Comparison of ENCODE assay signal across 7 mouse cellular contexts in the genomic region with DNA sequence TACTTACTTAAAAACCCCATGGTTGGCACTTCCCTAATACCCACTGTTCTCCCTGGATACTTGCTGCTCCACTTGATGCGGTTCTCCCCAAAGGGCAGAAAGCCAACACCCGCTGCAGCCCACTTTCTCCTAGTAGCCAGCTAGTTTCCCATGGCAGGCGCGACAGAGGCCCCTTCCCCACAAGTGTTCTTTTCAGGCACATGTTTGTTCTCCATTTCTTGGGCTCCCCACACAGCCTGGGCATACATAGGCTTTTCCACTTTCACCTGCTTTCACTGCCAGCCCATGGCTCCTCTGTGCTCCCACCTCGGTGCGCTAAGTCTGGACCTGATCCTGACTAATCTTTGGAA. TPM values are rescaled to one million over a fixed set of nuclear protein-coding genes. Genes with fewer than 3 reads are reported as not detected.
DNase-seq lines count a peak whose midpoint lies in the region; ATAC-seq lines count a peak whose summit lies in the region.

No protein-coding gene starts in this region.

- no peaks in the 10 kb centered on the region for H3K9me3 ChIP-seq in forebrain, embryonic 11.5 days (ENCODE audit: control insufficient read depth, low read length)
- H3K9me3 ChIP-seq in intestine, embryonic 14.5 days (ENCODE audit: control insufficient read depth, low read length) = no peaks in the 10 kb centered on the region
- no peaks in the 10 kb centered on the region for H3K9me3 ChIP-seq in neural tube, embryonic 13.5 days

- H3K4me2 ChIP-seq in forebrain, embryonic 11.5 days (ENCODE audit: low read depth, low read length, severe bottlenecking) = peak overlapping the region; percentile 96
- peak overlapping the region; percentile 82 for H3K4me2 ChIP-seq in intestine, embryonic 14.5 days (ENCODE audit: low read length)
- peak overlapping the region; percentile 80 for H3K4me2 ChIP-seq in neural tube, embryonic 13.5 days

- peak overlapping the region; percentile 67; the same call in 1 of the 2 replicates for H3K9ac ChIP-seq in forebrain, embryonic 11.5 days (ENCODE audit: low read length)
- no peak overlapping the region for H3K9ac ChIP-seq in intestine, embryonic 14.5 days (ENCODE audit: low read length)
- H3K9ac ChIP-seq in neural tube, embryonic 13.5 days = peak overlapping the region; percentile 85

- peak; percentile 10 to 25 for DNase-seq in left cerebral cortex, postnatal 10 days (ENCODE audit: extremely low spot score in 1 of 2, low spot score in 2 of 2)
- no peak for DNase-seq in left cerebral cortex, adult 11 months (ENCODE audit: low spot score)
- peak; percentile 52 for DNase-seq in forebrain, embryonic 11.5 days (ENCODE audit: low spot score)
- no peak for DNase-seq in intestine, embryonic 14.5 days (ENCODE audit: low spot score)
- DNase-seq in yolk sac, embryonic 10.5 days (ENCODE audit: low spot score) = no peak

- H3K36me3 ChIP-seq in forebrain, embryonic 11.5 days (ENCODE audit: control insufficient read depth, insufficient read depth, low read length) = no peaks in the 10 kb centered on the region
- no peaks in the 10 kb centered on the region for H3K36me3 ChIP-seq in intestine, embryonic 14.5 days (ENCODE audit: control insufficient read depth, insufficient read depth, low read length)
- H3K36me3 ChIP-seq in neural tube, embryonic 13.5 days = no peaks in the 10 kb centered on the region

- no peak overlapping the region for H3K27ac ChIP-seq in forebrain, embryonic 11.5 days (ENCODE audit: low read depth, low read length)
- H3K27ac ChIP-seq in intestine, embryonic 14.5 days (ENCODE audit: low read depth) = no peak overlapping the region
- peak overlapping the region; percentile 90 for H3K27ac ChIP-seq in neural tube, embryonic 13.5 days (replicated peaks)

- peak overlapping the region; percentile 66 for H3K4me3 ChIP-seq in forebrain, embryonic 11.5 days (ENCODE audit: low read depth, low read length)
- peak overlapping the region; percentile 55 for H3K4me3 ChIP-seq in intestine, embryonic 14.5 days (ENCODE audit: low read depth, low read length)
- H3K4me3 ChIP-seq in neural tube, embryonic 13.5 days = peak overlapping the region; percentile 67

- 13% methylated on average over 6 of the region's 6 CpGs for WGBS in forebrain, embryonic 11.5 days
- 20% methylated on average over 6 of the region's 6 CpGs for WGBS in intestine, embryonic 14.5 days
- WGBS in neural tube, embryonic 13.5 days = 14% methylated on average over 6 of the region's 6 CpGs

- H3K4me1 ChIP-seq in forebrain, embryonic 11.5 days (replicated peaks; ENCODE audit: control insufficient read depth, insufficient read depth, low read length) = peaks cover 3% of the 10 kb centered on the region; the same call in 1 of the 2 replicates
- no peaks in the 10 kb centered on the region for H3K4me1 ChIP-seq in intestine, embryonic 14.5 days (replicated peaks; ENCODE audit: control insufficient read depth, insufficient read depth, low read length)
- peaks cover 18% of the 10 kb centered on the region for H3K4me1 ChIP-seq in neural tube, embryonic 13.5 days (replicated peaks)

- ATAC-seq in forebrain, embryonic 11.5 days (replicated peaks; ENCODE audit: low FRiP score) = 0 out of 2 replicates have a peak, but pooled peaks have one; percentile 3
- ATAC-seq in intestine, embryonic 14.5 days (replicated peaks; ENCODE audit: low FRiP score, low TSS enrichment, low read depth) = no peak
- ATAC-seq in neural tube, embryonic 13.5 days (ENCODE audit: low read depth) = peak; percentile 45
- no peak for ATAC-seq in monocyte, adult 5-6 weeks (replicated peaks; ENCODE audit: insufficient number of reproducible peaks, low FRiP score, low TSS enrichment, poor library complexity, severe bottlenecking)

- intact Hi-C loops in left cerebral cortex, postnatal 10 days (cut with DNase I) = no loop called here

- H3K27me3 ChIP-seq in forebrain, embryonic 11.5 days (ENCODE audit: control insufficient read depth, insufficient read depth, low read length) = peaks cover 3% of the 10 kb centered on the region; the same call in 1 of the 2 replicates
- peaks cover 17% of the 10 kb centered on the region for H3K27me3 ChIP-seq in intestine, embryonic 14.5 days (replicated peaks; ENCODE audit: control insufficient read depth, insufficient read depth, low read length)
- H3K27me3 ChIP-seq in neural tube, embryonic 13.5 days = peaks cover 7% of the 10 kb centered on the region; the same call in 1 of the 2 replicates

RNA-seq across cellular contexts. Expression of a gene that starts 0.8 kb away (rescaled TPM):
- total RNA-seq in left cerebral cortex, postnatal 10 days (2021) = 100 to 1,000 TPM; 104 to 110 TPM
- 4.6 and 5.7 TPM in 2 replicates for polyA plus RNA-seq in forebrain, embryonic 11.5 days (2014; fragmentation: Nextera tagmentation; extraction: Ambion mirVana)
- polyA plus RNA-seq in intestine, embryonic 14.5 days (2014; fragmentation: Nextera tagmentation; extraction: Ambion mirVana) = 2.4 and 2.7 TPM in 2 replicates
- 30.3 and 31.5 TPM in 2 replicates for polyA plus RNA-seq in neural tube, embryonic 13.5 days (2015; fragmentation: Nextera tagmentation; extraction: Ambion mirVana)
- total RNA-seq in monocyte, adult 5-6 weeks (2017) = not detected in 3 replicates

Comparison
In these comparisons a context has a peak if more than half of its experiments do, and no peak if none do; other contexts are left out.
1. DNase-seq: peak in left cerebral cortex, postnatal 10 days (2 of 2) and forebrain, embryonic 11.5 days (single experiment); none in left cerebral cortex, adult 11 months (single experiment), intestine, embryonic 14.5 days (single experiment) and yolk sac, embryonic 10.5 days (single experiment).
2. ATAC-seq: peak in forebrain, embryonic 11.5 days (single experiment) and neural tube, embryonic 13.5 days (single experiment); none in intestine, embryonic 14.5 days (single experiment) and monocyte, adult 5-6 weeks (single experiment).
3. Peak in every context shown above with its lines, with median percentiles within 50 percentile points of each other: H3K4me2 ChIP-seq and H3K4me3 ChIP-seq.